Mouse (Mus musculus): Measurements from ENCODE around the gene Fcer1g. TPM values are rescaled to one million over a fixed set of nuclear protein-coding genes. Genes with fewer than 3 reads are reported as not detected.

Fcer1g gene
- 19.6 and 22.0 TPM in 2 replicates for polyA plus RNA-seq (2015; fragmentation: Nextera tagmentation; extraction: Ambion mirVana)

DNA sequence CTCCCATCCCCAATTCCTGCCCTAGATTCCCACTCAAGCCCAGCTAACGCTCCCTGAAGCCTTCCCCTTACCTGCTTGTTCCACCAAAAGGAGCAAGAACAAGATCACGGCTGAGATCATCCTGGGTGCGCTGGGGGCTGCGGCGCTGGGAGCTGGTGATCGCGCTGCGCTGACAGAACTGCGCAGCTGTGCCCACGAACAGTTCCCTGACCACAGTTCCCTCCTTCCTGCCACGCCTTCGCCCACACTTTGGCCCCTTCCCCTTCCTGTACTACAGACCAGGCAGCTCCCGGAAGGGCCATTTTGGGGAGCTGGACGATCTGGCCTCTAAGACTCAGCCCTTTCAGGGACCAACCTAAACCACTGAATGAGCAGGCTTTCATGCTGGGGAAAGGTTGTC is at the start of gene Fcer1g:
Gene Fcer1g (minus strand): TSS at position 240 of the 400 bp plus-strand sequence.
- H3K27me3 ChIP-seq: no peaks in the 10 kb centered on the region
- no peak within 1 kb of the TSS for H3K4me3 ChIP-seq
- no peak for ATAC-seq (replicated peaks)
- WGBS: 93% methylated on average over 14 of the region's 14 CpGs
- H3K4me1 ChIP-seq: no peaks in the 10 kb centered on the region
- H3K4me2 ChIP-seq (replicated peaks): no peak within 1 kb of the TSS
- peaks cover 51% of the 10 kb centered on the region for H3K36me3 ChIP-seq
- H3K9ac ChIP-seq (replicated peaks): no peak within 1 kb of the TSS
- H3K9me3 ChIP-seq: no peaks in the 10 kb centered on the region
- no peak within 1 kb of the TSS for H3K27ac ChIP-seq (replicated peaks)

- Histone ChIP-seq H3K27me3 (no peaks in the 10 kb centered on the region), H3K27ac (replicated peaks) (no peak overlapping the region), H3K4me2 (replicated peaks) (no peak overlapping the region), H3K4me3 (no peak overlapping the region), H3K36me3 (peaks cover 24% of the 10 kb centered on the region), H3K9ac (replicated peaks) (no peak overlapping the region), H3K9me3 (no peaks in the 10 kb centered on the region), H3K4me1 (peaks cover 51% of the 10 kb centered on the region)
- no peak for ATAC-seq (replicated peaks)
- 92% methylated on average over 18 of the region's 18 CpGs for WGBS
Observed at GRCm38 (mm10) chr1:171283188-171284160, 49.3 kb upstream of the Fcer1g start.

DNA sequence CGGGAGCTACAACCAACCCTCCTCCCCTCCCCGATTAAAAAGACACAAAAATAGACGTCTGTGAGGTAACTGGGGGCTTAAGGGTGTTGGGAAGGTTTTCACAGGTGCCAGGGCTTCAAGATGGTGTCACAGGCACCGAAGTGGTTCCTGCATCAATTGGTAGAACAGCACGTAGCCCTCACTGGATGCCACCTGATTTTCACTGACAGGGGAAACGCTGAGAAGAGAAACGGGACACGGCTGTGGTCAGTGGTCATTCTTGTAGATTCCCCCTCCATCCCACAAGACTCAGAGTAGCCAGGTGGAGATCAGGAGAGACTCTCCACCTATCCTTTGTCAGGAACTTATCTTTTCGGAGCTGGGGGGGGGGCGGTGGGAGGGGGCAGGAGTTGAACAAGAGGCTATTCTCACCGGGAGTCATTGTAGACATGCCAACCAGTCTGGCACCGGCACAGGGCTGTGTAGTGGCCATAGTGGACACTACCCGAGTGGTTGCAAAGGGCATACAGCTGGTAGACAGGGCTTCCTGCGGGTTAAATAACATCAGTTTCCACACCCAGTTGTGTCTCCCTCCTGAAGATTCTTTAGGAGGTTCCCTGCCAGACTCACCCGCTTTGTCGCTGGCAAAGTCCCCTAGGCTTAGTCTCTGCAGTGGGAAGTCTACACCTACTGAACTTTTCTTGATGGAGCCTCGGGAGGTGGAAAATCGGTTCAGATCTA is 48.1 kb upstream of the Fcer1g start:
- Histone ChIP-seq H3K9ac (replicated peaks) (no peak overlapping the region), H3K36me3 (peaks cover 34% of the 10 kb centered on the region), H3K4me1 (peaks cover 46% of the 10 kb centered on the region), H3K4me3 (no peak overlapping the region), H3K4me2 (replicated peaks) (no peak overlapping the region), H3K27ac (replicated peaks) (no peak overlapping the region), H3K9me3 (no peaks in the 10 kb centered on the region), H3K27me3 (no peaks in the 10 kb centered on the region)
- 76% methylated on average over 18 of the region's 18 CpGs for WGBS
- no peak for ATAC-seq (replicated peaks)

GRCm38 (mm10) chr1:171281528-171281923 is 47.4 kb upstream of the Fcer1g start:
- ATAC-seq (replicated peaks): peak; percentile 41
- H3K4me1 ChIP-seq: peaks cover 39% of the 10 kb centered on the region
- peak overlapping the region; percentile 45 for H3K9ac ChIP-seq (replicated peaks)
- H3K27ac ChIP-seq (replicated peaks): peak overlapping the region; percentile 79
- WGBS: 2% methylated on average over 10 of the region's 10 CpGs
- peaks cover 41% of the 10 kb centered on the region for H3K36me3 ChIP-seq
- H3K9me3 ChIP-seq: no peaks in the 10 kb centered on the region
- H3K4me3 ChIP-seq: peak overlapping the region; percentile 55
- H3K4me2 ChIP-seq (replicated peaks): peak overlapping the region; percentile 80
- H3K27me3 ChIP-seq: no peaks in the 10 kb centered on the region

DNA sequence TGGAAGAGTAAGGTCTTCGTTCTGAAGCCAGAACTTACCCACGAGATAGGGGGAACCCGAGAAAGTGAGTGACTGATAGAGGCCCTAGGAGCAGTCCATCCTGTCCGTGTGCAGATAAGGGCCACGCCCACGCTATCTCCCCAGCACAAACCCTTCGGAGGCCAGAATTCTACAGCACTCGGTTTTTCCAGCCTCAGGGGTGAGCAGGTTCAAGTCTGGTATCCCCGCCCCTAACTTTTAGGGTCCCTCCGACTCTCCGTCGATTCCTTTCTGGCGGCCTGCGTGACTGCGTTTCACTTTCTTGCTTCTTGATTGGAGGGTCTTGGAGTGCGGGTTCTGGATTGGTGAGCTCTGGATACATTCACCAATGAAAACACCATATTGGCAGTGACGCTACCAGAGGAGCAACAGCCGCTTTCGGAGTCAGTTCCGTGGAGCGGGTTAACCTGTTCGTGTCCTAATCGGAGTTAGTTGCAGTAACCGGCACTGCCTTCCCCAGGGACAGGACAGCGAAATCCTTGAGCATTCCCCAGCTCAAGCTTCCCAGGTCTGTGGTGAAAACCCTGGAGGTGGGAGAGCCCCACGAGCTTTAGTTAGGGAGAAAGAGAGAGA is 46.9 kb upstream of the Fcer1g start, which contains the start of gene Ppox:
Gene Ppox (minus strand): TSS at position 271 of the 612 bp plus-strand sequence.
- Histone ChIP-seq H3K36me3 (peaks cover 43% of the 10 kb centered on the region), H3K4me1 (peaks cover 34% of the 10 kb centered on the region)
- whole genome bisulfite sequencing: 0% methylated on average over 26 of the region's 26 CpGs

GRCm38 (mm10) chr1:171280250-171280915 is 46.2 kb upstream of the Fcer1g start:
- Histone ChIP-seq H3K27ac (replicated peaks) (no peak overlapping the region), H3K4me3 (peak overlapping the region; percentile 55), H3K27me3 (no peaks in the 10 kb centered on the region), H3K4me2 (replicated peaks) (peak overlapping the region; percentile 80), H3K36me3 (peaks cover 46% of the 10 kb centered on the region), H3K9ac (replicated peaks) (peak overlapping the region; percentile 60), H3K9me3 (no peaks in the 10 kb centered on the region), H3K4me1 (peaks cover 28% of the 10 kb centered on the region)
- 1% methylated on average over 25 of the region's 25 CpGs for WGBS
- no peak; the same call in 1 of the 2 replicates for ATAC-seq (replicated peaks)

More for the DNA sequence above, 46.9 kb upstream of the Fcer1g start, which contains the start of gene Ppox:
- no peaks in the 10 kb centered on the region for H3K9me3 ChIP-seq
- peak within 1 kb of the TSS; percentile 80 for H3K4me2 ChIP-seq (replicated peaks)
- no peaks in the 10 kb centered on the region for H3K27me3 ChIP-seq
- H3K4me3 ChIP-seq: peak within 1 kb of the TSS; percentile 55
- peak; percentile 99 for ATAC-seq (replicated peaks)
- peak within 1 kb of the TSS; percentile 60 for H3K9ac ChIP-seq (replicated peaks)
- H3K27ac ChIP-seq (replicated peaks): peak within 1 kb of the TSS; percentile 79

DNA sequence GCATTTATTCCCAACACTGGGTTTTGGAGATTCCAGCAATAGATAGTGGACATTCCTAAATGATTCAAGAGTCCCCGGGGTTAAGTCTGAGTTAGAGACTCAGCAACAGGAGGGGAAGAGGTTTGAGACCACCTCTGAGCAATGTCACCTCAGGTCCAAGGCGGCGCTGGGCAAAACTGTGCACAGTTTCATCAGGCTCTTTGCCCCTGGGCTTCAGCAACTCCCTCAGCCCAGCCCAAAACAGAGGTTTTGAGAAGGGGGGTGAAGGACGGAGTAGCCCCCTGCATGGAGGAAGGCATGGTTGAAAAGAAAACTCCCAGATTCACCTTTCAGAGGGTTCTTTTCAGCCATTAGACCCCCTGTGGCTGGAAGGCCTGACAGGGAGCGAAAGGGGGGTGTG is 45.6 kb upstream of the Fcer1g start:
- H3K4me3 ChIP-seq: peak overlapping the region; percentile 55
- peaks cover 52% of the 10 kb centered on the region for H3K36me3 ChIP-seq
- WGBS: 67% methylated on average over 5 of the region's 5 CpGs
- H3K27ac ChIP-seq (replicated peaks): no peak overlapping the region
- H3K4me2 ChIP-seq (replicated peaks): peak overlapping the region; percentile 80
- peak overlapping the region; percentile 60; the same call in 1 of the 2 replicates for H3K9ac ChIP-seq (replicated peaks)
- H3K4me1 ChIP-seq: peaks cover 25% of the 10 kb centered on the region
- no peaks in the 10 kb centered on the region for H3K9me3 ChIP-seq
- H3K27me3 ChIP-seq: no peaks in the 10 kb centered on the region
- no peak for ATAC-seq (replicated peaks)

DNA sequence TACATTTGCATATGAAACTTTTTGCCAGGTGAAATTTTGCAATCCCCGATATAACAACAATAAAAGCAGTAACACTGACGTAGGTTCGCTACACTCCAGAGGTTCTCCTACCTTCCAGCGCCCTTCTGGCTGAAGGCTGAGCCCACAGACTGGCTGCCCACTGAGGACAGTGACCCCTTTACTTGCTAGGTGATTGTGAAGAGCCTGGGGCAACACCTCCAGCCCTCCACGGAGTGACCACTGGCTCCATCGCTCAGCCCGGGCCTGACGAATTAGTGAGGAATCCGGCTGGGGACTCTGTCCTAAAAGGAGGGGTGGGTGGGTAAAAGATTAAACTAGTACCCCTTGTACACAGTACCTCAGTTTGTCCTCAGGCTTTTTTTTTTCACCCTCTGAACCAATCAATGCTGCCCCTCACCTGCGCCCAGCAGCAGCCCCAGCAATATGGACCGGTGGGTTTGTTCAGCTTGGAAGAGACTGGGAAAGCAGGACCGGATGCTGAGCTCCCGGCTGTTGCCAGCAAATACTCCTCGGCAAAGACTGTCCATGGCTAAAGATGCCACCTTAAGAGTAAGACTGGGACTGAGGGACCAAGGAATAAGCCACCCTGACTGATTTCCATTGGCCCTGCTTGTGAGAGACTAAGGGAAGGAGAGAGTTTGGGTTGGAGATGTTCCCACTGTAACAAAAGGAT is 45.0 kb upstream of the Fcer1g start:
- WGBS: 92% methylated on average over 14 of the region's 14 CpGs
- Histone ChIP-seq H3K36me3 (peaks cover 54% of the 10 kb centered on the region), H3K9me3 (no peaks in the 10 kb centered on the region), H3K4me3 (no peak overlapping the region), H3K27me3 (no peaks in the 10 kb centered on the region), H3K27ac (replicated peaks) (no peak overlapping the region), H3K9ac (replicated peaks) (no peak overlapping the region), H3K4me1 (peaks cover 25% of the 10 kb centered on the region), H3K4me2 (replicated peaks) (no peak overlapping the region)
- ATAC-seq (replicated peaks): no peak

DNA sequence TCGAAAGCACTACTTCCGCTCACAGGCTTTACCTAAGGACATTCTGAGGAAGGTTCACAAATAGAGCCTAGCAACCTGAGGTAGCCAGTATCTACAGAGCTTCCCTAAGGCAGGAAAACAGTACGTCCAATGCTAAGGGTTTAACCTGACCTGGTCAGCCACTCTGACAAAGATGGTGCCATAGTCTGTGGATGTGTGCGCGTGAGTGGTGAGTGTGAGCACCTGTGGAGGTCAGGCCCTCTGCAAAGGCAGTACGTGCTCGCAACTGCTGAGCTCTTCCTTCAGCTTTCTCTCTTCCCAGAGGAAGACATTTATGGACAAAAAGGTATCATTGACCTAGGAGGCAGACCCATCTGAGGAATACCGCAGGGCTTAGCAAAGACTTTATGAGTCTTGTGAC is 44.3 kb upstream of the Fcer1g start:
- H3K4me2 ChIP-seq (replicated peaks): no peak overlapping the region
- H3K27ac ChIP-seq (replicated peaks): no peak overlapping the region
- no peaks in the 10 kb centered on the region for H3K9me3 ChIP-seq
- H3K36me3 ChIP-seq: peaks cover 56% of the 10 kb centered on the region
- H3K4me3 ChIP-seq: no peak overlapping the region
- H3K27me3 ChIP-seq: no peaks in the 10 kb centered on the region
- H3K9ac ChIP-seq (replicated peaks): no peak overlapping the region
- peaks cover 25% of the 10 kb centered on the region for H3K4me1 ChIP-seq
- no peak for ATAC-seq (replicated peaks)
- WGBS: 94% methylated on average over 8 of the region's 8 CpGs

DNA sequence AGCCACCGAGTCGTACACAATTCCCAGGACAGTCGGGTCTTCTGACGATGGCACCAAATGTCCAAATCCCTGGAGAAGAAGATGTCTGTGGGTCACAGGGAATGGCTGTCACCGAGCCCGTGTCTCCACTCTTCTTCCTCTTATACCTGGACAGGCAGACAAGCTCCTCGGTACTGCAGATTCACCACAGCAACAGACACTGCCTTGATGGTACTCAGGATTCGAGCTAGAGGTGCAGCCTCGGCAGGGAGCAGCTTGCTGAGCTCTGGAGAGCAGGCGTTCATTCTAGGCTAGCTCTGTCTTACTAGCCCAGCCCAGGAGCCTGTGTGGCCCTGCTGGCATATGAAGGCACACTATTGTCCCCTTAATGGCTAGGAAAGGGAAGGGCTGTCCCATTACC is 43.6 kb upstream of the Fcer1g start:
- Histone ChIP-seq H3K4me1 (peaks cover 25% of the 10 kb centered on the region), H3K4me3 (no peak overlapping the region), H3K9ac (replicated peaks) (no peak overlapping the region), H3K36me3 (peaks cover 61% of the 10 kb centered on the region), H3K9me3 (no peaks in the 10 kb centered on the region), H3K27ac (replicated peaks) (no peak overlapping the region), H3K27me3 (no peaks in the 10 kb centered on the region), H3K4me2 (replicated peaks) (no peak overlapping the region)
- no peak for ATAC-seq (replicated peaks)
- 89% methylated on average over 10 of the region's 10 CpGs for WGBS
